Mouse (Mus musculus) erythroblast, embryonic 14.5 days (primary cell): ENCODE data around the gene Unc50. TPM values are rescaled to one million over a fixed set of nuclear protein-coding genes. Genes with fewer than 3 reads are reported as not detected.
A peak's percentile ranks its signal among the peaks of the same experiment; 100 is the strongest.

Experiments used
- H3K27me3 ChIP-seq: 2 replicates; pipeline ENCODE4 v1.6.1; 2012; ENCODE audit warnings: inconsistent platforms; ENCODE audit not compliant: control insufficient read depth
- H3K36me3 ChIP-seq: 2 replicates; pipeline ENCODE4 v1.6.1; 2012; ENCODE audit warnings: mild to moderate bottlenecking, inconsistent platforms; ENCODE audit not compliant: control insufficient read depth
- H3K4me1 ChIP-seq: 2 replicates; pipeline ENCODE4 v1.6.1; 2012; ENCODE audit warnings: inconsistent platforms; ENCODE audit not compliant: control insufficient read depth
- H3K4me3 ChIP-seq: replicated peaks from 2 replicates; pipeline ENCODE3; 2012; ENCODE audit warnings: moderate library complexity, mild to moderate bottlenecking, inconsistent platforms
- H3K9me3 ChIP-seq: 2 replicates; pipeline ENCODE4 v1.6.1; 2012; ENCODE audit warnings: low read length, inconsistent platforms, mixed read lengths; ENCODE audit not compliant: control insufficient read depth
- GATA1 ChIP-seq: IDR thresholded peaks from 2 replicates; pipeline ENCODE4 v1.6.1; 2012; ENCODE audit warnings: low read length, inconsistent platforms, mixed read lengths
- TAL1 ChIP-seq: IDR thresholded peaks from 3 replicates; pipeline ENCODE4 v1.6.1; 2012; ENCODE audit warnings: low read length, inconsistent platforms, mixed read lengths
- polyA plus RNA-seq: library from polyadenylated mRNA; stranded (reverse); fragments of >175 nt; gene quantifications from 2 replicates; pipeline ENCODE4 v1.2.3, GENCODE M21; 2012

Gene Unc50
- 2.6 and 4.1 TPM in 2 replicates for polyA plus RNA-seq

DNA sequence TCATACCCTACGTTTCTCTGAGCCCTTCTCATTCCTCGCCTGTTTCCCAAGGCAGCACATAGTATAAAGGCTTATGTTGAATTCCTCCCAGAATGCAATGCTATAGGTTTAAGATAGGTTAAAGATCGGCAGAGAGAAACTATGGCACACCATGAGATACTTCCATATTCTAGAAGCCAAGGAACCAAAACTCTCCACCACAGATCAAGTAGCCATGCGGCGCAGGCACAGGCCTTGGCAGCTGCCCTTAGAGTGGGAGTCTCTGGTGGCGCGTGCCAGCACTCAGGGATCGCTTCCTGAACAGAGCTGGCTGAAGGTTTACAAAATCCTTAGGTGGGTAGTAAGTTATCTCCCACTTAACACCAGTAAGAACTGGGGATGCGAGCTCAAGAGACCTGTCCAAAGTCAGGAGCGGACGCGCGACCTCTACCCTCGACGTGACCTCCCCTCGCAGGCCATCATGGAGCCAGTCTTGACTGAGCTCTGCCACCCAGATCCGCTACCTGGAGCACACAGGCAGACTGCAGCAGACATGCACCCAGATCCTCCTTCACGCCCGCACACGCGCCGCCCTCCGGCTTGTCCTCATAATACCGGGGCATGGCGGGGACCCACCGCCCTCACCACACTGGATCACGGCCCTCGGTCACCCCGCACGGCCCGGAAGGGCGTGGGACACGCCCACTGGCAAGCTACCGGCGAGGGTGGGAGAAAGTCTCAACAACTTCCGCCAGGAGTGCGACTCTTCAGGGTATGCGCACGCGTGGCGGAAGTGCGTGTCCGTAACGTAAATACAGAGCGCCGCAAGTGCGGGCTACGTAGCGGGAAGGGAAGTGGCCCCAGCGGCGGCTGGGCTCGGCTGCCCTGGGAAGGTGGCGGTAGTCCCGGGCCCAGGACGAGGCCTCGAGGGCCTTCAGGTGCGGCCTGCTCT is at the start of gene Unc50, which contains the start of gene Coa5:
Gene Unc50, plus strand, starts transcription at position 774 of the 931 bp plus-strand sequence.
Gene Coa5, minus strand, starts transcription at position 738 of the 931 bp plus-strand sequence.
- Histone ChIP-seq H3K36me3 (peaks cover 56% of the 10 kb centered on the region), H3K4me3 (peak within 1 kb of the TSS; percentile 92), H3K4me1 (peaks cover 58% of the 10 kb centered on the region), H3K9me3 (no peaks in the 10 kb centered on the region), H3K27me3 (no peaks in the 10 kb centered on the region)
- TF ChIP-seq GATA1: no peak
- no peak for TF ChIP-seq TAL1

- TF ChIP-seq GATA1 (no peak), TAL1 (no peak)
- Histone ChIP-seq H3K4me3 (no peak overlapping the region), H3K9me3 (no peaks in the 10 kb centered on the region), H3K4me1 (no peaks in the 10 kb centered on the region), H3K36me3 (peaks cover 4% of the 10 kb centered on the region; the same call in 1 of the 2 replicates), H3K27me3 (no peaks in the 10 kb centered on the region)
Measured at GRCm38 (mm10) chr1:37380913-37381312, 49.0 kb upstream of the Unc50 start.

GRCm38 (mm10) chr1:37384304-37384703 is 45.6 kb upstream of the Unc50 start:
- Histone ChIP-seq H3K27me3 (no peaks in the 10 kb centered on the region), H3K4me1 (no peaks in the 10 kb centered on the region), H3K4me3 (no peak overlapping the region), H3K36me3 (peaks cover 2% of the 10 kb centered on the region; the same call in 1 of the 2 replicates), H3K9me3 (no peaks in the 10 kb centered on the region)
- no peak for TF ChIP-seq TAL1
- TF ChIP-seq GATA1: no peak

DNA sequence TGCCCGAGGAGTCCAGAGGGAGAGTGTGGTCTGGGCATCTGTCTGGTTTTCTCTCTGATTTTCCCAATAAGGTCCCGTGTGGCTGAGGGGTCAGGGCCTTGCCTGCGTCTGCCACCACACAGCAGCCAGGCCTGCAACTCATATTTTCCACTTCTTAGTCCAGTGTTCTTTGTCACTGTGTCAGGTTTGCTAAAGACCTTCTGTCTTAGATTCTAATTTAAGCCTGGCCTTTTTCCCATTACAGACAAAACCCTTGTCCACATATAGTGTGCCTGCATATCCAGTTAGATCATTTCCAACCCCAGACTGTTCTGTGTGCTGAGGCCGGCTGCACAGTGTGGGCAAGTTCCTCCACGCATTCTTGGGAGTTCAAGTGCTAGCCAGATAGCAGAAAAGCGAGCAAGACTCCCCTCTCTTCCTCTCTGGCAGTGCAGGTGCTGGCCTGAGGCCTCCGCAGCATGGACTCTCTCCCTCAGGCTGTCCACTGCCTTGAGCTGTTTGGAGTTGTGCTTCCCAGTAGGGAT is 43.4 kb upstream of the Unc50 start:
- Histone ChIP-seq H3K36me3 (no peaks in the 10 kb centered on the region; the same call in 1 of the 2 replicates), H3K27me3 (no peaks in the 10 kb centered on the region), H3K4me1 (no peaks in the 10 kb centered on the region), H3K9me3 (no peaks in the 10 kb centered on the region), H3K4me3 (no peak overlapping the region)
- TF ChIP-seq TAL1 (no peak), GATA1 (no peak)

DNA sequence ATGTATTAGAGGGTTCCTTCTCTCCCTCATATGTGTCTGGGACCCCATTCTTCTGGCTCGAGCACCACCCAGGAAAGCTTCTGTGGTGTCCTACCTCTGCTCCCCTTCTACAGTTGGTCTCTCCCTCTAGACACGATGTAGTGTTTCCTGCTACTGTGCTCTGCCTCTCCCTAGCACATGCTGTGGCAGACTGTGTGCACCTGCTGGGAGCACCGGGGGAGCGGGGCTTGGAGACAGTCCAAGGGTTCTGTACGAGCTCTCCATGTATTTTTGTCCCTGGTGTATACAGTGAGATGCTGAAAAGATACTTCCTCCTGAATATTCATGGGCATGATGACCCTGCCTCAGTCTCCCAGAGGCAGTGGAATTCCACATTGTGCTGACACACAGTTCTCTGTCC is 36.8 kb upstream of the Unc50 start:
- no peaks in the 10 kb centered on the region for H3K4me1 ChIP-seq
- TF ChIP-seq TAL1: no peak
- TF ChIP-seq GATA1: no peak
- no peaks in the 10 kb centered on the region for H3K27me3 ChIP-seq
- H3K4me3 ChIP-seq: no peak overlapping the region
- H3K9me3 ChIP-seq: no peaks in the 10 kb centered on the region
- H3K36me3 ChIP-seq: peaks cover 2% of the 10 kb centered on the region; the same call in 1 of the 2 replicates

- Histone ChIP-seq H3K4me3 (no peak overlapping the region), H3K36me3 (peaks cover 2% of the 10 kb centered on the region; the same call in 1 of the 2 replicates), H3K27me3 (no peaks in the 10 kb centered on the region), H3K4me1 (no peaks in the 10 kb centered on the region), H3K9me3 (no peaks in the 10 kb centered on the region)
- TF ChIP-seq TAL1 (no peak), GATA1 (no peak)
Measured at GRCm38 (mm10) chr1:37396481-37396880, 33.5 kb upstream of the Unc50 start.

GRCm38 (mm10) chr1:37398961-37399360 is 31.0 kb upstream of the Unc50 start:
- Histone ChIP-seq H3K9me3 (no peaks in the 10 kb centered on the region), H3K4me3 (no peak overlapping the region), H3K4me1 (no peaks in the 10 kb centered on the region), H3K27me3 (no peaks in the 10 kb centered on the region), H3K36me3 (peaks cover 2% of the 10 kb centered on the region; the same call in 1 of the 2 replicates)
- TF ChIP-seq TAL1: no peak
- no peak for TF ChIP-seq GATA1

DNA sequence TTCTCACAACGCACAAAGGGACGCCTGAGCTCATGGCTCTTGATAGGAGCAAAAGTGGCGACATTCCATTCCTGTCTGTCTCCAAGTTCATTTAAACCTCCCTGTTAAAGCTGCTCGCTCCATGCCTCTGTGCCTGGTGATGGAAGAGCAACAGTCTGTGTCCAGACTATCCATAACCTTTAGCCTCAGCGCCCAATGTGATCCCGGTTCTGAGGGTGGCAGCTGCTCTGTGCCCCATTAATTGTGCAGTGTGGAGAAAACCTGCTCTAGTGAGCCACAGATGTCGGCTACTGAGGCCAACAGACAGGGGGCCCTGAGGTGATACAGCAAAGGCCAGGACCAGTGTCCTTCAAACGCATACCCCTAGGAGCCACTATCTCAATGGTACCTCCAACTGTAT is 30.2 kb upstream of the Unc50 start:
- H3K27me3 ChIP-seq: no peaks in the 10 kb centered on the region
- H3K4me3 ChIP-seq: no peak overlapping the region
- H3K9me3 ChIP-seq: no peaks in the 10 kb centered on the region
- peaks cover 2% of the 10 kb centered on the region; the same call in 1 of the 2 replicates for H3K36me3 ChIP-seq
- H3K4me1 ChIP-seq: no peaks in the 10 kb centered on the region
- no peak for TF ChIP-seq GATA1

DNA sequence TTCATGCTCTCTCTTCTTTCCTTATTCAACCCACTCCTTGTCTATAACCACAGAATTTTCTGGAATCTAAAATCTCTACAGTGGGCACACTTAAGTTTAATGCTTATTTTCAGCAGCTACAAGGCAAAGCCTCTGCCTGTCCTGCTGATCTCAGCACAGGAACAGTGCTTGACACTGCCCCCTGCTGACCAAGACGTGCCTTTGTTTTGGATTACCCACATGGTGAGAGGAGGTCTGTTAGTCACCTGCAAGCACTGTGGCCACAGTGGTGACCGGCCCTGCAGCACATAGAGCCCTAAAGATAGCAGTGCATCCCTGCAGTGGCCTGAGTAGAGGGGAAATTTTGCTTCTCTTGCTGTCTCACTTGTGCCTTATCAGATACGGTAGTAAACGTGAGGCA is 28.3 kb upstream of the Unc50 start:
- Histone ChIP-seq H3K36me3 (no peaks in the 10 kb centered on the region; the same call in 1 of the 2 replicates), H3K27me3 (no peaks in the 10 kb centered on the region), H3K4me3 (no peak overlapping the region), H3K4me1 (no peaks in the 10 kb centered on the region), H3K9me3 (no peaks in the 10 kb centered on the region)
- TF ChIP-seq GATA1: no peak
- TF ChIP-seq TAL1: no peak
